Mouse (Mus musculus): ENCODE data around the gene Tctex1d2. TPM values are rescaled to one million over a fixed set of nuclear protein-coding genes. Genes with fewer than 3 reads are reported as not detected.
A peak's percentile ranks its signal among the peaks of the same experiment; 100 is the strongest.

Gene Tctex1d2
- polyA plus RNA-seq, 1 experiment from 2014 or later, result 30.2 TPM

GRCm38 (mm10) chr16:32446563-32447138 lies 27.1 kb downstream of the Tctex1d2 start:
- Histone ChIP-seq H3K27me3 (replicated peaks; ENCODE audit: control insufficient read depth, insufficient read depth, low read length) (no peaks in the 10 kb centered on the region), H3K27ac (ENCODE audit: low read depth, low read length) (peak overlapping the region; percentile 89), H3K9ac (ENCODE audit: low read depth, low read length) (no peak overlapping the region), H3K4me3 (ENCODE audit: low read depth, low read length) (no peak overlapping the region), H3K9me3 (ENCODE audit: control insufficient read depth) (no peaks in the 10 kb centered on the region), H3K4me1 (replicated peaks; ENCODE audit: control insufficient read depth, insufficient read depth, low read length) (peaks cover 9% of the 10 kb centered on the region; the same call in 1 of the 2 replicates), H3K4me2 (replicated peaks; ENCODE audit: low read depth) (0 out of 2 replicates have a peak overlapping the region, but pooled peaks have one; percentile 3), H3K36me3 (ENCODE audit: control insufficient read depth, insufficient read depth) (no peaks in the 10 kb centered on the region; the same call in 1 of the 2 replicates)
- no peak for TF ChIP-seq CTCF (IDR thresholded peaks at IDR 0.05; ENCODE audit: low read depth)
- ATAC-seq, result peak; percentile 83
- WGBS, result 45% methylated on average over 2 of the region's 2 CpGs

DNA sequence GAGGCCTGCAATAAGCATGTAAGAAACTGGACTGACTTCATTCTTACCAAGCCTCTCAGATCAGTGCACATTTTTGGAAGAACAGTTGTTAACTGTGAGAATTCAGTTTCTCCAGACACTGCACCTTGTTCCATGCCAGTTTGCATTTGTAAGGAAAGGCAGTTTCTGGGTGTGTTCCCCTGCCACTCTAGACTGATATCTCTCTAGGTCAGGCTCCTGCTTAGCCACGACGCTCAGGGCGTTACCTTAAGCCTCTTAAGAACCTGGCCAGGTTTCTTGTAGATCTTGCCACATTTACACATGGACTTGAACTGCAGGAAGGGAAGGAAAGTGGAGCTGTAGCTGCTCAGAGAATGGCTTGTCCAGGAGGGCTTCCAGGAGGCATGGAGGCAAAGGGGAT lies 30.2 kb downstream of the Tctex1d2 start:
- peaks cover 9% of the 10 kb centered on the region; the same call in 1 of the 2 replicates for H3K4me1 ChIP-seq (replicated peaks; ENCODE audit: control insufficient read depth, insufficient read depth, low read length)
- H3K27me3 ChIP-seq (replicated peaks; ENCODE audit: control insufficient read depth, insufficient read depth, low read length), result no peaks in the 10 kb centered on the region
- peak overlapping the region; percentile 70 for H3K27ac ChIP-seq (ENCODE audit: low read depth, low read length)
- no peak overlapping the region for H3K4me3 ChIP-seq (ENCODE audit: low read depth, low read length)
- no peak for ATAC-seq
- H3K9ac ChIP-seq (ENCODE audit: low read depth, low read length), result no peak overlapping the region
- no peaks in the 10 kb centered on the region for H3K9me3 ChIP-seq (ENCODE audit: control insufficient read depth)
- peaks cover 15% of the 10 kb centered on the region for H3K36me3 ChIP-seq (ENCODE audit: control insufficient read depth, insufficient read depth)
- H3K4me2 ChIP-seq (replicated peaks; ENCODE audit: low read depth), result 0 out of 2 replicates have a peak overlapping the region, but pooled peaks have one; percentile 17
- TF ChIP-seq CTCF (IDR thresholded peaks at IDR 0.05; ENCODE audit: low read depth), result no peak
- WGBS, result 45% methylated on average over 3 of the region's 3 CpGs

- no peak for TF ChIP-seq CTCF (IDR thresholded peaks at IDR 0.05; ENCODE audit: low read depth)
- H3K9me3 ChIP-seq (ENCODE audit: control insufficient read depth), result no peaks in the 10 kb centered on the region
- H3K36me3 ChIP-seq (ENCODE audit: control insufficient read depth, insufficient read depth), result peaks cover 20% of the 10 kb centered on the region
- no peak for ATAC-seq
- WGBS, result 81% methylated on average over 2 of the region's 2 CpGs
- no peaks in the 10 kb centered on the region for H3K27me3 ChIP-seq (replicated peaks; ENCODE audit: control insufficient read depth, insufficient read depth, low read length)
- H3K27ac ChIP-seq (ENCODE audit: low read depth, low read length), result peak overlapping the region; percentile 70
- no peak overlapping the region for H3K4me3 ChIP-seq (ENCODE audit: low read depth, low read length)
- H3K9ac ChIP-seq (ENCODE audit: low read depth, low read length), result no peak overlapping the region
- H3K4me2 ChIP-seq (replicated peaks; ENCODE audit: low read depth), result 0 out of 2 replicates have a peak overlapping the region, but pooled peaks have one; percentile 17
- H3K4me1 ChIP-seq (replicated peaks; ENCODE audit: control insufficient read depth, insufficient read depth, low read length), result peaks cover 7% of the 10 kb centered on the region; the same call in 1 of the 2 replicates
Observed at GRCm38 (mm10) chr16:32450133-32450532, 30.6 kb downstream of the Tctex1d2 start.

GRCm38 (mm10) chr16:32453102-32453501 lies 33.6 kb downstream of the Tctex1d2 start:
- Histone ChIP-seq H3K27me3 (replicated peaks; ENCODE audit: control insufficient read depth, insufficient read depth, low read length) (no peaks in the 10 kb centered on the region), H3K4me2 (replicated peaks; ENCODE audit: low read depth) (no peak overlapping the region), H3K9me3 (ENCODE audit: control insufficient read depth) (no peaks in the 10 kb centered on the region), H3K36me3 (ENCODE audit: control insufficient read depth, insufficient read depth) (peaks cover 37% of the 10 kb centered on the region), H3K4me1 (replicated peaks; ENCODE audit: control insufficient read depth, insufficient read depth, low read length) (0 out of 2 replicates have a peak, but pooled peaks cover 3% of the 10 kb centered on the region), H3K4me3 (ENCODE audit: low read depth, low read length) (no peak overlapping the region), H3K9ac (ENCODE audit: low read depth, low read length) (no peak overlapping the region), H3K27ac (ENCODE audit: low read depth, low read length) (no peak overlapping the region)
- 89% methylated on average over 8 of the region's 8 CpGs for WGBS
- TF ChIP-seq CTCF (IDR thresholded peaks at IDR 0.05; ENCODE audit: low read depth), result no peak
- no peak for ATAC-seq

DNA sequence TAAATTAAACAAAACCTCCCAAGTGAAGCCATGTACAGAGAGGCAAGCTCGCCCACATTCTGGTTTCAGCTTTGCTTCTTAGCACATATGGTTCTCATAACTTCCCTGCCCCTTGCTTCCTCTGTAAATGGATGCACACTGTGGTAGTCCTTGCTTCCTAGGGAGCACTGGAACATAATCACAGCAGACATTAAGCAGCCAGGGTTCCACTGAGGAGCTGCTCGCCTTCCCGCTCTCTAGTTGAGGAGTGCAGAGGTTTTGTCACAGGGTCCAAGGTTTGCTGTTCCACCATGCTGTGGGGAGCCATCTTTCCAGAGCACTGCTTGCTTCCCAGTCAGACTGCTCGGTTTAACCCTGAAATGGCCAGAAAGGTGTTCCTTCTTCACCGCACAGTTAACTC lies 35.1 kb downstream of the Tctex1d2 start:
- Histone ChIP-seq H3K4me3 (ENCODE audit: low read depth, low read length) (no peak overlapping the region), H3K27me3 (replicated peaks; ENCODE audit: control insufficient read depth, insufficient read depth, low read length) (no peaks in the 10 kb centered on the region), H3K36me3 (ENCODE audit: control insufficient read depth, insufficient read depth) (peaks cover 48% of the 10 kb centered on the region), H3K27ac (ENCODE audit: low read depth, low read length) (no peak overlapping the region), H3K4me1 (replicated peaks; ENCODE audit: control insufficient read depth, insufficient read depth, low read length) (0 out of 2 replicates have a peak, but pooled peaks cover 3% of the 10 kb centered on the region), H3K9ac (ENCODE audit: low read depth, low read length) (no peak overlapping the region), H3K9me3 (ENCODE audit: control insufficient read depth) (no peaks in the 10 kb centered on the region), H3K4me2 (replicated peaks; ENCODE audit: low read depth) (no peak overlapping the region)
- WGBS, result 91% methylated on average over 5 of the region's 5 CpGs
- no peak for ATAC-seq
- TF ChIP-seq CTCF (IDR thresholded peaks at IDR 0.05; ENCODE audit: low read depth), result no peak

DNA sequence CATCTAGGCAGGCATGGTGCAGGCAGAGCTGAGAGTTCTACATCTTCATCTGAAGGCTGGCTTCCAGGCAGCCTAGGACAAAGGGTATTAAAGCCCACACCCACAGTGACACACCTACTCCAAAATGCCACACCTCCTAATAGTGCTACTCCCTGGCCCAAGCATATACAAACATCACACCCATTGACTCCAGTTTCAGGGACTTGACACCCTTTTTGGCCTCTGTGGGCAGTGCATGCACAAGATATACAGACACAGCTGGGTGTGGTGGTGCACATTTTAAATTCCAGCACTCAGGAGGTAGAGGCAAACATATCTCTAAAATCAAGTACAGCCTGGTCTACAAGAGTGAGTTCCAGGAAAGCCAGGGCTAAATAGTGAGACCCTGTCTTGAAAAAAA lies 36.6 kb downstream of the Tctex1d2 start:
- H3K4me3 ChIP-seq (ENCODE audit: low read depth, low read length), result no peak overlapping the region
- H3K27me3 ChIP-seq (replicated peaks; ENCODE audit: control insufficient read depth, insufficient read depth, low read length), result no peaks in the 10 kb centered on the region
- H3K4me2 ChIP-seq (replicated peaks; ENCODE audit: low read depth), result no peak overlapping the region
- ATAC-seq, result no peak
- no peaks in the 10 kb centered on the region for H3K9me3 ChIP-seq (ENCODE audit: control insufficient read depth)
- H3K4me1 ChIP-seq (replicated peaks; ENCODE audit: control insufficient read depth, insufficient read depth, low read length), result no peaks in the 10 kb centered on the region
- H3K36me3 ChIP-seq (ENCODE audit: control insufficient read depth, insufficient read depth), result peaks cover 50% of the 10 kb centered on the region
- no peak for TF ChIP-seq CTCF (IDR thresholded peaks at IDR 0.05; ENCODE audit: low read depth)
- H3K27ac ChIP-seq (ENCODE audit: low read depth, low read length), result no peak overlapping the region
- no peak overlapping the region for H3K9ac ChIP-seq (ENCODE audit: low read depth, low read length)

All from intestine, postnatal 0 days (tissue).